Mouse (Mus musculus): ENCODE results near the gene Immp2l.

The Immp2l gene

GRCm38 (mm10) chr12:41182856-41183255 is 159.0 kb downstream of the Immp2l start:
- DNase-seq (ENCODE audit: low spot score), result no peak

GRCm38 (mm10) chr12:41185060-41185459 is 161.2 kb downstream of the Immp2l start:
- DNase-seq (ENCODE audit: low spot score), result no peak

GRCm38 (mm10) chr12:41185509-41185908 is 161.6 kb downstream of the Immp2l start:
- DNase-seq (ENCODE audit: low spot score), result no peak

- no peak for DNase-seq (ENCODE audit: low spot score)
These were observed 168.9 kb downstream of the Immp2l start for GRCm38 (mm10) chr12:41192829-41193228.

- no peak for DNase-seq (ENCODE audit: low spot score)
These were observed 172.5 kb downstream of the Immp2l start for GRCm38 (mm10) chr12:41196374-41196773.

GRCm38 (mm10) chr12:41215186-41215585 is 191.3 kb downstream of the Immp2l start:
- DNase-seq (ENCODE audit: low spot score), result no peak

- DNase-seq (ENCODE audit: low spot score), result no peak
These were observed 198.0 kb downstream of the Immp2l start for GRCm38 (mm10) chr12:41221893-41222292.

- no peak for DNase-seq (ENCODE audit: low spot score)
These were observed 199.8 kb downstream of the Immp2l start for GRCm38 (mm10) chr12:41223686-41224085.

- DNase-seq (ENCODE audit: low spot score), result no peak
These were observed 200.6 kb downstream of the Immp2l start for GRCm38 (mm10) chr12:41224538-41224937.

- DNase-seq (ENCODE audit: low spot score), result no peak
These were observed 208.1 kb downstream of the Immp2l start for GRCm38 (mm10) chr12:41231966-41232365.

GRCm38 (mm10) chr12:41237880-41238279 is 214.0 kb downstream of the Immp2l start:
- no peak for DNase-seq (ENCODE audit: low spot score)

- DNase-seq (ENCODE audit: low spot score), result no peak
These were observed 217.3 kb downstream of the Immp2l start for GRCm38 (mm10) chr12:41241221-41241620.

- DNase-seq (ENCODE audit: low spot score), result no peak
These were observed 224.4 kb downstream of the Immp2l start for GRCm38 (mm10) chr12:41248254-41248653.

- no peak for DNase-seq (ENCODE audit: low spot score)
These were observed 226.2 kb downstream of the Immp2l start for GRCm38 (mm10) chr12:41250123-41250522.

GRCm38 (mm10) chr12:41257905-41258304 is 234.0 kb downstream of the Immp2l start:
- DNase-seq (ENCODE audit: low spot score), result no peak

- DNase-seq (ENCODE audit: low spot score), result no peak
These were observed 235.7 kb downstream of the Immp2l start for GRCm38 (mm10) chr12:41259608-41260007.

- DNase-seq (ENCODE audit: low spot score), result no peak
These were observed 250.2 kb downstream of the Immp2l start for GRCm38 (mm10) chr12:41274136-41274535.

GRCm38 (mm10) chr12:41275361-41275760 is 251.5 kb downstream of the Immp2l start:
- no peak for DNase-seq (ENCODE audit: low spot score)

- no peak for DNase-seq (ENCODE audit: low spot score)
These were observed 254.0 kb downstream of the Immp2l start for GRCm38 (mm10) chr12:41277896-41278295.

GRCm38 (mm10) chr12:41289047-41289446 is 265.2 kb downstream of the Immp2l start:
- DNase-seq (ENCODE audit: low spot score), result no peak

GRCm38 (mm10) chr12:41307015-41307414 is 283.1 kb downstream of the Immp2l start:
- no peak for DNase-seq (ENCODE audit: low spot score)

- DNase-seq (ENCODE audit: low spot score), result no peak
These were observed 285.1 kb downstream of the Immp2l start for GRCm38 (mm10) chr12:41308726-41309680.

- no peak for DNase-seq (ENCODE audit: low spot score)
These were observed 289.5 kb downstream of the Immp2l start for GRCm38 (mm10) chr12:41313391-41313790.
